Comparison of ENCODE assay signal across 8 mouse cellular contexts in genomic region chr11:61949315-61949714, GRCm38 (mm10). TPM values are rescaled to one million over a fixed set of nuclear protein-coding genes. Genes with fewer than 3 reads are reported as not detected.
DNase-seq lines count a peak whose midpoint lies in the region; ATAC-seq lines count a peak whose summit lies in the region.
"Had no signal": no experiment of that assay in that cellular context is flagged by ENCODE, and none has a peak within 500 bp of the region (broad histone marks: within the 10 kb centered on the region; RNA-seq: fewer than 3 reads in every experiment).

No protein-coding gene starts in this region.

- 6% methylated on average over 3 of the region's 3 CpGs for WGBS in kidney, embryonic 16.5 days

- no peaks in the 10 kb centered on the region for H3K9me3 ChIP-seq in kidney, embryonic 16.5 days (ENCODE audit: low read length)
- H3K9me3 ChIP-seq: midbrain, embryonic 12.5 days had no signal

- H3K4me1 ChIP-seq in kidney, embryonic 16.5 days (ENCODE audit: insufficient read depth, low read length) = no peaks in the 10 kb centered on the region
- H3K4me1 ChIP-seq: midbrain, embryonic 12.5 days had no signal

- intact Hi-C loops in left cerebral cortex, postnatal 36 days (cut with DNase I) = no loop called here

- no peaks in the 10 kb centered on the region for H3K36me3 ChIP-seq in kidney, embryonic 16.5 days (ENCODE audit: insufficient read depth, low read length)
- H3K36me3 ChIP-seq: midbrain, embryonic 12.5 days had no signal

- H3K9ac ChIP-seq in kidney, embryonic 16.5 days (replicated peaks; ENCODE audit: low read length) = no peak overlapping the region
- H3K9ac ChIP-seq: midbrain, embryonic 12.5 days had no signal

- no peak overlapping the region for H3K4me2 ChIP-seq in kidney, embryonic 16.5 days (replicated peaks; ENCODE audit: low read depth, low read length)
- H3K4me2 ChIP-seq: midbrain, embryonic 12.5 days had no signal

- no peak overlapping the region for H3K27ac ChIP-seq in kidney, embryonic 16.5 days (ENCODE audit: low read length)
- H3K27ac ChIP-seq: midbrain, embryonic 12.5 days had no signal

- H3K4me3 ChIP-seq in kidney, embryonic 16.5 days (ENCODE audit: low read length) = no peak overlapping the region
- H3K4me3 ChIP-seq: midbrain, embryonic 12.5 days had no signal

- peak; percentile 30 for DNase-seq in kidney, adult 11 months
- DNase-seq in ES-CJ7 (ENCODE audit: low read depth, low spot score) = peak; percentile 73
- peak; percentile 73 for DNase-seq in adipocyte (ENCODE audit: low spot score)
- peak; percentile 39 to 49 for DNase-seq in frontal cortex, postnatal 25 days (ENCODE audit: low spot score in 2 of 2)
- peak; percentile 32 to 52 for DNase-seq in left cerebral cortex, postnatal 36 days (ENCODE audit: low spot score in 2 of 2)
- peak; percentile 21 for DNase-seq in ovary, postnatal 36 days (ENCODE audit: low spot score)

- H3K27me3 ChIP-seq in kidney, embryonic 16.5 days (ENCODE audit: insufficient read depth, low read length) = no peaks in the 10 kb centered on the region
- H3K27me3 ChIP-seq: midbrain, embryonic 12.5 days had no signal

- no peak for ATAC-seq in kidney, embryonic 16.5 days (ENCODE audit: low FRiP score, low TSS enrichment)

RNA-seq across cellular contexts. Expression of gene Specc1, which starts 7.2 kb away (rescaled TPM):
- 7.1 and 9.1 TPM in 2 replicates for polyA plus RNA-seq in kidney, embryonic 16.5 days (2015; fragmentation: Nextera tagmentation; extraction: Ambion mirVana)
- total RNA-seq in left cerebral cortex, postnatal 36 days (2021) = 10 to 100 TPM; 61.0 to 83.6 TPM

RNA-seq across cellular contexts. Expression of gene Akap10, which starts 19.3 kb away (rescaled TPM):
- polyA plus RNA-seq in kidney, embryonic 16.5 days (2015; fragmentation: Nextera tagmentation; extraction: Ambion mirVana) = 15.8 and 18.7 TPM in 2 replicates
- 10 to 100 TPM; 35.5 to 40.5 TPM for total RNA-seq in left cerebral cortex, postnatal 36 days (2021)

Comparison
In these comparisons a context has a peak if more than half of its experiments do, and no peak if none do; other contexts are left out.
1. DNase-seq: peak in every context shown above with its lines; median percentile 73 in ES-CJ7; 73 in adipocyte; 44 in frontal cortex, postnatal 25 days; 42 in left cerebral cortex, postnatal 36 days; 30 in kidney, adult 11 months; 21 in ovary, postnatal 36 days.